Mouse (Mus musculus) small intestine, adult 2 months (tissue): ENCODE measurements around the gene Kdm4c.

Experiments used
- CTCF ChIP-seq: fragments of 200-500 bp; IDR thresholded peaks from 2 replicates; pipeline ENCODE4 v1.5.1; 2012; ENCODE audit warnings: low read depth, mild to moderate bottlenecking, control low read depth, inconsistent platforms, low read length, moderate library complexity, mixed read lengths; ENCODE audit not compliant: insufficient replicate concordance, insufficient read length; ENCODE audit errors: extremely low read depth
- POLR2A ChIP-seq: fragments of 200-500 bp; IDR thresholded peaks from 2 replicates; pipeline ENCODE4 v1.6.1; 2012; ENCODE audit warnings: low read depth, mild to moderate bottlenecking, control low read depth, inconsistent platforms, low read length, moderate library complexity

GRCm38 (mm10) chr4:74419794-74420193 lies 177.5 kb downstream of the Kdm4c start:
- TF ChIP-seq CTCF (no peak), POLR2A (no peak)
